Mouse (Mus musculus) small intestine, adult 10 weeks (tissue): ENCODE data around the gene Syngr2. TPM values are rescaled to one million over a fixed set of nuclear protein-coding genes. Genes with fewer than 3 reads are reported as not detected.

Source experiments
- polyA plus RNA-seq: library from polyadenylated mRNA; stranded (reverse); fragments of 350-450 nt; fragmentation: Illumina TruSeq; extraction: RNeasy Lipid Tissue Mini Kit (QIAGEN cat#74804); gene quantifications from one replicate; pipeline ENCODE4 v1.2.3, GENCODE M21; 2014; ENCODE audit warnings: low replicate concordance

Gene Syngr2
- 3.0 TPM for polyA plus RNA-seq

GRCm38 (mm10) chr11:117809407-117810311 lies at the start of gene Syngr2, which contains the start of gene Gm20708:
Gene Syngr2 (plus strand): TSS chr11:117809668.
Gene Gm20708 (plus strand): TSS chr11:117809668.

GRCm38 (mm10) chr11:117781993-117782704 lies 27.3 kb upstream of the Syngr2 start, which contains the start of the genes Tmc8 and Tmc6:
Gene Tmc8 (plus strand): TSS chr11:117782076.
Gene Tmc6 (minus strand): TSS chr11:117782198.

GRCm38 (mm10) chr11:117797511-117798159 lies 11.8 kb upstream of the Syngr2 start, which contains the start of gene 6030468B19Rik:
Gene 6030468B19Rik (plus strand): TSS chr11:117797660.

GRCm38 (mm10) chr11:117825333-117826101 lies 16.0 kb downstream of the Syngr2 start, which contains the start of the genes Afmid and Tk1:
Gene Afmid (plus strand): TSS chr11:117825924.
Gene Tk1 (minus strand): TSS chr11:117826092.

GRCm38 (mm10) chr11:117848985-117849671 lies 39.7 kb downstream of the Syngr2 start, which contains the start of gene Birc5:
Gene Birc5 (plus strand): TSS chr11:117849251.

GRCm38 (mm10) chr11:117860601-117861000 lies 51.1 kb downstream of the Syngr2 start, which contains the start of gene Tmem235:
Gene Tmem235 (plus strand): TSS chr11:117860752.

Other genes with a start within 250 kb of the Syngr2 start
- 5.4 TPM for gene Tnrc6c, start 155.4 kb upstream of the Syngr2 start, polyA plus RNA-seq
- gene Tmc8, start 27.6 kb upstream of the Syngr2 start, polyA plus RNA-seq: 1.7 TPM
- gene Tmc6, start 27.5 kb upstream of the Syngr2 start, polyA plus RNA-seq: 0.97 TPM
- not detected for gene 6030468B19Rik, start 12.0 kb upstream of the Syngr2 start, polyA plus RNA-seq
- gene Gm20708, start within 50 bp of the Syngr2 start, polyA plus RNA-seq: 3.5 TPM
- gene Afmid, start 16.3 kb downstream of the Syngr2 start, polyA plus RNA-seq: 0.67 TPM
- gene Tk1, start 16.4 kb downstream of the Syngr2 start, polyA plus RNA-seq: 2.0 TPM
- 32.3 TPM for gene Birc5, start 39.6 kb downstream of the Syngr2 start, polyA plus RNA-seq
- gene Tmem235, start 51.1 kb downstream of the Syngr2 start, polyA plus RNA-seq: not detected
- 0.71 TPM for gene Tha1, start 63.8 kb downstream of the Syngr2 start, polyA plus RNA-seq
- 0.85 TPM for gene Socs3, start 160.4 kb downstream of the Syngr2 start, polyA plus RNA-seq
- gene Pgs1, start 176.6 kb downstream of the Syngr2 start, polyA plus RNA-seq: 3.1 TPM